ENCODE assay signal across 17 mouse cellular contexts in the genomic region with DNA sequence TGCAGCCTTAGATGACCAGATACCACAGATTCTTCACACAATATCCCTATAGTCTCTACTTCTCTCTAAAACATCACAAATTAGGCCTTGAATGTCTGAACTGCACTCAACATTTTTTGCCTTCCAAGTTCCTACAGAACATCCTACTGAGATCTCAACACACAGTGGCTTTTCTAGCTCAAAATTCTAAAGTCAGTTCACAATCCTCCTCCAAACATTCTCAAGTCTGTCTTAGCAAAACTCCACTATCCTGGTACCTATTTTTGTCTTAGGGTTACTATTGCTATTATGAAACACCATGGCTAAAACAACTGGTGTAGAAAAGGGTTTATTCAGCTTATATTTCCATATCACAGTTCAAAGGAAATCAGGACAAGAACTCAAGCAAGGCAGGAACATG.
"Had no signal": no experiment of that assay in that cellular context is flagged by ENCODE, and none has a peak within 500 bp of the region (broad histone marks: within the 10 kb centered on the region; RNA-seq: fewer than 3 reads in every experiment).

No protein-coding gene starts in this region.

- ATAC-seq: liver, embryonic 12.5 days; liver, postnatal 0 days; lung, postnatal 0 days; midbrain, embryonic 13.5 days; midbrain, embryonic 15.5 days; midbrain, embryonic 16.5 days had no signal

- DNase-seq: left cerebral cortex, postnatal 4 days; liver; liver, embryonic 13.5 days; liver, postnatal 0 days; lung, adult 18-20 months; lung, adult 2 months; lung, embryonic 14.5 days; lung, postnatal 10 days; lung, postnatal 14 days; lung, postnatal 36 days; lung, postnatal 4 days; midbrain, embryonic 14.5 days had no signal
